Mouse (Mus musculus): ENCODE results near the gene Igsf3.

DNA sequence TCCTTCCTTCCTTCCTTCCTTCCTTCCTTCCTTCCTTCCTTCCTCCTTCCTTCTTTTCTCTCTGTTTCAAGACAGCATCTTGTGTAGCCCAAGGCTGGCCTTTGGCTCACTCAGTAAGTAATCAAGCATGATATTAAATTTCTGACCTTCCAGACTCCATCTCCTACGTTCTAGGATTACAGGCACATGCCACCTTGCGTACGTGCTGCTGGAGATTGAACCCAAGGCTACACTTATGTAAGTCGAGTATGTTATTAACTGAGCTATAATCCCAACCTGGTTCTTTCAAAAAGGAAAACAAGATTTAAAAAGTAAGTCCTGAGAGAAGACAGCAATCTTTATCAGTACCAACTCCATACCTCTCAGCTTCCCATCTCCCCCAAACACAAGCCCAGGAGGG lies 124.7 kb downstream of the Igsf3 start:
- TF ChIP-seq CTCF (IDR thresholded peaks at IDR 0.05; ENCODE audit: insufficient read depth, low read depth, low read length) (no peak), POLR2A (IDR thresholded peaks at IDR 0.05; ENCODE audit: insufficient read depth, low read depth, low read length) (no peak)

Measured in olfactory bulb, adult 2 months (tissue).